Mouse (Mus musculus): Measurements from ENCODE around the gene Sesn3.

Gene Sesn3

DNA sequence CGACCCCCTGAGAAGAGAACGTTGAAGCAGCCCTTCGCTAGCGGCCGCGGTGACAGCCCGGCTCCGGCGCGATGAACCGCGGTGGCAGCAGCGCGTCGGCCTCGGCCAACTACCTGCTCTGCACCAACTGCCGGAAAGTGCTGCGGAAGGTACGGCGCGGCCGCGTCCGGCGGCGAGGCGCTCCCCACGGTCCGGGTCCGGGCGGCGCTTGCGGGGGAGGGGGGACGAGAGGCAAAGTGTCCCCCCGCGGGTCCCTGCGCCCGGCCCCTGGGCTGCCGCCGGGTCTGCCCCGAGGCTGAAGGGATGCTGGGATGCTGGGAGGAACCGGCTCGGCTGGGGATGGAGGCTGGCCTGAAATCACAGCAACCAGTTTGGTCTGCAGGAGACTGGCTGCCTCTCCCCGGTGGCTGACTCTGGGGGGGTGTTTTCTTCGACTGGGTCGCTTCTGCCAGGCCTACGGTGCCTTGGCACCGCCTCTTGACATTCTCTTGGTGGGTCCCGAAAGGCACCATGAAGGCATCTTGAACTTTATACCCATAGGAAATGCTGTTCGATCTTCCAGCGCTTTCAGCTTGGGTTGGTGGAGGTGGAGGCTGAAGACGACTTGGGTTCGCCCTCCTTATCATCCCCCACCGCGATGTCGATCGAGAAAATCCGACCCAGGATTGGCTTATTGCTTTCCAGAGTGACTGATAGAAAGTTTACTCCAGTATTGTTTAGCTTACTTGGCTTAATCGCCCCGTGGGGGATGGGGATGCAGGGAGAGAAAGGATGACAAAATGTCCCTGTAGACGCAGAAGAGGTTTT lies 1.8 kb downstream of the Sesn3 start:
- in situ Hi-C loops (cut with MboI; ENCODE audit: low pct_unique_long_range_greater_than_20kb in 1 of 2, low sequenced_read_pairs in 2 of 2, unreplicated experiment in 1 of 2): no loop called here

DNA sequence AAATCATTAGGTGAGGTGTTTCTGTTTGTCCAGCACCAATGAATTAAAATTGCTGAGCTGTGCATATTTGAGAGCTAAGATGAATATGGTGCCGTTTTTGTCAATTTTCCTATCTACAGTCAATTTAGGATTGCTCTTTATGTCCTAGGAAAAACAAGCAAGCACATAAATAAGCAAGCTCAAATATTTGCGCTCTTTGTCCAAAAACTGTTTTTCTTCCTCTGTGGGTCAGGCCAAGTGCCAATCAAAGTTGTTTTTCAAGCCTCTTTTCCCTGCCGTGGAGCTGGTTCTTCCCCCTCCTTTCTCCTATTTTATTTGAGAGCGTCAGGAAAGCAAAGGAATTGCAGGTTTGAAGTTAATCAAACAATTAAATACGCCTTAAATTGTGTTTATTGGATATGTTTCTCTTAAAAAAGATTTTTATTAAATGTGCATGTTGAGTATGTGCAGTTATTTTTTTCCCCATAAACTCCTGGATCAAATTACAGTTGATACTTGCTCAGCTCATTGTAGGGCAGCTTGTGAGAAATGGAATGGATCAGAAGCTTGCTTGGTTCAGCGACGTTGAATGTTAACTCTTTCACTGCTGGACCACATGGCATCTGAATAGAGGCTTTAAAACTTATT lies 2.6 kb downstream of the Sesn3 start:
- in situ Hi-C loops (cut with MboI; ENCODE audit: low pct_unique_long_range_greater_than_20kb in 1 of 2, low sequenced_read_pairs in 2 of 2, unreplicated experiment in 1 of 2): no loop called here

DNA sequence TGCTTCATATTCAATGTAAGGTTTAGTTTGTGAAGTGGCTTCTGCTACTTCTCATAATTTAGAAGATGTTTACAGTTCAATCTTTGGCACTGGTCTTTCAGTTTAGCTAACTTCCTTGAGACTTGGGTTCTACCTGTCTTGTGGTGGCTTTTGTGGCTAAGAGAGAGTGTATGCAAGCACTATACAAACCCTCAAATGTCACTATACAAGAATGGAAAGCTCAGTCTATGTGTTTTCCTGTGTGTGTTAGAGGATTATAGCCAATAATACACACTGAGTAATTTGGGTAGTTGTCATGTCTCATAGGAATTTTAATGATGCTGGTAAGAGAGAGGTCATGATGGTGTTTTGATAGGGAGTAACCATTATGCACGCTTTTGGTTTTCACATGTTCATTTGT lies 5.8 kb downstream of the Sesn3 start:
- in situ Hi-C loops (cut with MboI; ENCODE audit: low pct_unique_long_range_greater_than_20kb in 1 of 2, low sequenced_read_pairs in 2 of 2, unreplicated experiment in 1 of 2): no loop called here

DNA sequence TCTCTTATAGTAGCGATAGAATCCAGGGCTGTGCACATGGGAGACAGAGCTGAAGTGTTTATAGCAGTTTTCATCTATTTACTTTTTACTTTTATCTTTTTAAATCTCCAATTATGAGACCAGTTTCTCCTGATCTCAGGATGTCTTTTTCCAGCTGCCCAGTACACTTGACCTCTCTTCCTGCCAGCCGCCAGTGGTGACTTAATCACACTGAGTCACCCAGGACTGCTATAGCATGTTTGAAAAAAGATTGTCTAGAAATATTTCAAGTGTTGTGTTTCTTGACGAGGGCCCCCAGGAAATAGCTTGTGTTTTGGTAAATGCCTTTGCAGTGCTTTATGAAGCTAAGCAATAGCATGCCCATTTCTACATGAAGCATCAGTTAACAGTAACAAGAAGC lies 10.2 kb downstream of the Sesn3 start:
- in situ Hi-C loops (cut with MboI; ENCODE audit: low pct_unique_long_range_greater_than_20kb in 1 of 2, low sequenced_read_pairs in 2 of 2, unreplicated experiment in 1 of 2): no loop called here

DNA sequence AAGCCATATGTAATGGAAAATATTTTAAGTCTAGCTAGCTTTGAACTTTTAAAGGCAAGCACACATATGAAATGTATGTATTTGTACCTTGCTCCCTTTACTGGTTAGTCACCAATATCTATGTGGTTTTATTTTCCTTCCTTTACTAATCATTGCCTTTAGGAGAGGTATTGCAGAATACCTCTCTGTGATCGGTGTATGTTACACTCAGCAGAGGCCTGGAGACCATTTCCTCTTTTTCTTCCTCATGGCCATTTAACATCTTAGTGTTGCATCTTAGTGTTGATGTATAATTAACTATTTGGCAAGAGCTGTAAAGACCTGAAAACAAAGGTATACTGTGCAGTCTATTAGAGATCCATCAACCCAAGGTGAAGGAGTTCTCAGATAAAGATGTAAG lies 12.4 kb downstream of the Sesn3 start:
- in situ Hi-C loops (cut with MboI; ENCODE audit: low pct_unique_long_range_greater_than_20kb in 1 of 2, low sequenced_read_pairs in 2 of 2, unreplicated experiment in 1 of 2): no loop called here

DNA sequence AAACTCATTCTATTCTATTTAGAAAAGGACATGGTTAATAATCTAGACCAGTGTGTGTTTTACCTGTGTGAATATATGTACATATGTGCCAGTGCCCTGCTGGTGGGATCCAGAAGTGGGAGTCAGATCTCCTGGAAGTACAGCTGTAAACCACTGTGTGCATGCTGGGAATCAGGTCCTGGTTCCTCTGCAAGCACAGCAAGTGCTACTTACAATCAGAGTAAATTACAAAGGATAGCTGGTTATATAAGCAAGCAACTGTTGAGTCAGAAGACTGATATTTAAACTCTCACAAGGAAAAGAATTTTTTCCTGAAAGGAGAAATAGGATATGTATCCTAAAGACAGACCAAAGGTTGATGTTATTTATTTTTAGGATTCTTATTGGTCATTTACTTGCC lies 13.6 kb downstream of the Sesn3 start:
- in situ Hi-C loops (cut with MboI; ENCODE audit: low pct_unique_long_range_greater_than_20kb in 1 of 2, low sequenced_read_pairs in 2 of 2, unreplicated experiment in 1 of 2): no loop called here

DNA sequence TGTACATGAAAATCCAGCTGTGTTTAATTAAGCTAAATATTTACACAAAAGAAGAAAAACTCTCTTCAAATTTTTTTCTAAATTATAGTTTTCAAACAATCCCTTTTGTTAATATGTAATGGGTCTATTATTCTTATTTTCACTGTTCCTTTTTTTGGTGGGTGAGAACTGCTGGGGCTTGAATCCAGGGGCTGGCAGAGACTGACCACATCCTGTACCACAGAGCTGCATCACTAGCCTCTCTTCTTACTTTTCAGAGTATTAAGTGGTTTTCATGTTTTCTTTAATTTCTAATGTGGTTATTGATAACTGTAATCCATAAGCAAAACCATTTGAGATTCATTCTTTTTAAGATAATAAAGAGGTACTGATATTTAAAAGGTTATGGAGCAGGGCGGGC lies 19.0 kb downstream of the Sesn3 start:
- in situ Hi-C loops (cut with MboI; ENCODE audit: low pct_unique_long_range_greater_than_20kb in 1 of 2, low sequenced_read_pairs in 2 of 2, unreplicated experiment in 1 of 2): no loop called here

DNA sequence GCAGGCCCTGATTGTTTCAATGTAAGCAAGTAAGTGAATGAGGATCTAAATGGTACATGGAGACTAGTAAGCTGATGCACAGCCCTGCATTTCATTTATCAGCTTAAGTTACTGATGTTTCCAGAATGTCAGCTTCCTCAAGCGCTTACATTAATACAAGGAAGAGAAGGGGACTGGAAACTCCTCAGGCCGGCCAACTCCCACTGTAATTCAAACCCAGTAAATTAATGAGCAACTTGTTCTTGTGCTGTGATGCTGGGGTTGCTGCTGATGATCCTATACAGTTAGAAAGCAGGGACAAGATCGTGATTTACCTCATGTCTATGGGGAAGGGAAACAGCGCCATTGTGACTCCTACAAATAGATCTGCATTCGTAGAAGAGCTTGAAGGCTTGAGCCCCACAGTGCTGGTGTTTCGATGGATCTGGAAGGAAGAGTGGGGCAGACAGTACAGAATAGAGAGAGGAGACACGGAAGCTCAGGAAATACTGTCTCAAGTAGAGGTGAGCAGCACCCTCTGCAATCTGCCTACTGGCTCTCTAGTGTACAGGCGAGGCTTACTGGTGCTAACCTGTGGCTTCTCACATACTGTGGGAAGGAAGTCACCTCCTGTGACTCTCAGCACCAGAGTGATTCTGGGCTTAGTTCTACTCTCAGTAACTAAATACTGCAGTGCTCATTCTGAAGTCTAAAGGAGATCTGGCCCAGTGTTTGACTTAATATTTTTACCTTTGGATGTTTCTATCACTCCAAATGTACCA lies 21.0 kb downstream of the Sesn3 start:
- in situ Hi-C loops (cut with MboI; ENCODE audit: low pct_unique_long_range_greater_than_20kb in 1 of 2, low sequenced_read_pairs in 2 of 2, unreplicated experiment in 1 of 2): no loop called here

DNA sequence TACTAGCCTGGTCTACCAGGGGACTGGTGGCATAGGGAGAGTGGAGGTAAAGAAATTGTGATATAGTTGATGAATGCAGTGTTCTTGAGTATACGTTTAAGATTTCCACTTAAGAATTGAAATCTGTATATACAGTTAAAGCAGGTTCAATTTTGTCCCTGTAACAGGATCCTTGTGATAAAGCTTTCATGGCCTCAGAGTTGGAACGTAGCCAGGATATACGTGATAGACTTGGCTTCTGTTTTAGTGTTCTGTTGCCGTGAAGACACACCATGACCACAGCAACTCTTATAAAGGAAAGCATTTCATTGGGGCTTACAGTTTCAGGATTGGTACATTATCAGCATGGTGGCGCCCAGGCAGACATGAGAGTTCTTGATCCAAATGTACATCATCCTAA lies 22.3 kb downstream of the Sesn3 start:
- in situ Hi-C loops (cut with MboI; ENCODE audit: low pct_unique_long_range_greater_than_20kb in 1 of 2, low sequenced_read_pairs in 2 of 2, unreplicated experiment in 1 of 2): no loop called here

DNA sequence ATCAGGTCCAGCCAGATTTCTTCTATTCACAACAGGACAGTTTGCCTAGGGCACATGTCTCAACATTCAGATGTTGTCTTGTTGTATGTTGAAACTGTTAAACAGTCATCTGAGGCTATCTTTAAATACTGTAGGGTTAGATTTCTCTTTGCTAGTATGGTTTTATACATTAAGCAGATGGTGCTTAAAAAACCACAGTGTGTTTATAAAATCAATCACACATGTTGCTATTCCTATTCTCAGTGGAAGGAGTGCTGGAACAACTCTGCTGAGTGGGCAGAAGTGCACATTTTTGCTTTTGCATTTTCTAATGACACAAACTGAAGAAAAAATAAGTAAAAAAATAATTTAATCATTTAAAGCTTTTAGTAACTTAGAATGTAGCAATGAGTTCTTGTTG lies 25.0 kb downstream of the Sesn3 start:
- in situ Hi-C loops (cut with MboI; ENCODE audit: low pct_unique_long_range_greater_than_20kb in 1 of 2, low sequenced_read_pairs in 2 of 2, unreplicated experiment in 1 of 2): no loop called here

DNA sequence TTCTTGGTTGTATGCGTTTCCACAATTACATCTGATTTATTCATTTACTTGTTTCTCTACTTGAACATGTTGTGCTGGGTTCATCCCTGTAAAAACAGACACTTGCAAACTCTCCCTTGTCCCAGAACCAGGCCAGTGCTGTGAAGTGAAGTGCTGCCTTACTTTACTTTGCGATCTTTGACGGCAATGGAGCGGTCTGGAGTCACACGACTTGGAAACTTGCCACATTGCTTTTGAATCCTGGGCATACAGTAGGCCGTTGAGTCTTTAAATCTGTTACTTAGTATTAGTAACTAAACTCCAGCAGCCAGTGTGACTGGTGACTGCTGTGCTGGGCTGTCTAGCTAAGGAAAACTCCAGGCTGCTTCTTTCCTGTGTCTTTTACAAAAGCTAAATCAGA lies 25.9 kb downstream of the Sesn3 start:
- in situ Hi-C loops (cut with MboI; ENCODE audit: low pct_unique_long_range_greater_than_20kb in 1 of 2, low sequenced_read_pairs in 2 of 2, unreplicated experiment in 1 of 2): no loop called here

DNA sequence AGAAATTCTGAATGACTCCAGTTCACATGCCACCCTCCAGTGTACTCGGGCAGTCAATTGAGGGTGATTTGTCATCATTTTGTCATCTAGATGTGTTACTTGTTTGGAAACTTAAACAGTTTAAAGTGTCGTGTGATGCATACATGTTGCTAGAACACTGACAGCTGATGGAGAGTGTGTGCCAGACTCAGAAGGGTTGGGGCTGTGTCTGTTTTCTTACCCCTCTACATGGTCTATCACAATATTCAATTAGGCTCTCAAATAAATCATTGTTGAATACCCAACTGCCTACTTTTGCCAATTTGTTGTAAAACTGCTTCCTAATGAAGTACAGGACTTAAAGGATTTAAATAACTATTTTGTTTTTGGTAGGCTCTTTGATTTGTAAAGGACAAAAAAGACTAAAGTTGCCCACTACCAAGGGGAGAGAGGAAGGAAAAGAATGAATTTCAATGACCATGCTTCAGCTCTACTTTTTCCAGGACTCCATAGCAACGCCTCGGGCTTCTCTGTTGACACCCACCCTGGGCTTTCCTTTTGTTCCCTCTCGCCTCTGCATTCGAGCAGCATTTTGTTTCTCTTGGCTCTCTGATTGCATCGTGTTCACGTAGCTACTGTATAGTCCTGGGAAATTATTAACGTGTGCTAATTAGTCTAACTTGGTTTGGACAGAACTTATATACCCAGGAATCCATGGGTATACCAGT lies 29.5 kb downstream of the Sesn3 start:
- in situ Hi-C loops (cut with MboI; ENCODE audit: low pct_unique_long_range_greater_than_20kb in 1 of 2, low sequenced_read_pairs in 2 of 2, unreplicated experiment in 1 of 2): no loop called here

DNA sequence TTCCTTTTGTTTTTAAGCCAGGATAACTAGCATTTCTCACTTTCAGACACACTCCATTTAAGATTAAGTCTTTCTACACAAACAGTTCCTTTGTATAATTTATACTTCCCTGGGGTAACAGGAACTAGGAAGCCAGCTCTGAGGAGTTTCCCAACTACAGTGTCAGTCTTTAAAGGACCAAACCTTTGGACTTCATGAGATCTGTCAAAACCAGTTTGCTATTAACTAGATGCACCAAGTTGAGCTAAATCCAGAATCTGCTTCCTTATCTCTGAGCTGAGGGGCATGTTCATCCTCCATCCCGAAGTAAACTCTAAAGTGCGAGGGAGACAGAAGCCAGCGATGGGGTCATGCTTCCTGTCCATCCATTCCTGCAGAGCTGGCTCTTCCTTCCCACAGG lies 32.5 kb downstream of the Sesn3 start:
- in situ Hi-C loops (cut with MboI; ENCODE audit: low pct_unique_long_range_greater_than_20kb in 1 of 2, low sequenced_read_pairs in 2 of 2, unreplicated experiment in 1 of 2): no loop called here

DNA sequence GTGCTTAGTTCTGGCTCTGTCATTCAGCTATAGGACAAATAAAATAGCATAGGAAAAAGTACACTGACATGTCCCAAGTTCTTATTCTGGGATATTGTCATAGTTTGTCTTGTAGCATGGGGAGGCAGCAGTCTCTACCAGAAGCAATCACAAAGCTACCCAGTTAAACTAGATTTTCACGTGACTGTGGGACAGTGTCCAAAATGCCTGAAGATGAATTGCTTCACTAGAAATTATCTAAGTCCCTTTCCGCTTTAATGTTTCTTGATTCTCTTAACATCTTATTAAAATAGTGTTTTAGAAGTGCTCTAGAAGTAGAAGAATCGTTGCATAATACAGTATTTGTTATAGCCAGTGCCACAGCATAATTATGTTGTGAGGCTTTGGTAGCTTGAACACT lies 39.1 kb downstream of the Sesn3 start:
- in situ Hi-C loops (cut with MboI; ENCODE audit: low pct_unique_long_range_greater_than_20kb in 1 of 2, low sequenced_read_pairs in 2 of 2, unreplicated experiment in 1 of 2): no loop called here

DNA sequence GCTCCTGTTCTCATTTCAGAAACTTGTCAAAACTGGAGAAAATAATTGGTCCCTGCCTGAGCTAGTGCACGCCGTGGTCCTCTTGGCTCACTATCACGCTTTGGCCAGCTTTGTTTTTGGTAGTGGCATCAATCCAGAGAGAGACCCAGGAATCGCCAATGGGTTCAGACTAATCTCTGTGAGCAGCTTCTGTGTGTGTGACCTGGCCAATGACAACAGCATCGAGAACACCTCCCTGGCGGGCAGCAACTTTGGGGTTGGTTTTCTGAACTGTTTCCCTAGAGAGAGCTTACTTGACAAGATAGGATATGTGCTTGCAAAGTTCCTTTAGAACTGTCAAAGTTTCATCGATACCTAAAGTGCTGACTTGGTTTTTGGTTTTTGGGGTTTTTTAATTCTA lies 39.6 kb downstream of the Sesn3 start:
- in situ Hi-C loops (cut with MboI; ENCODE audit: low pct_unique_long_range_greater_than_20kb in 1 of 2, low sequenced_read_pairs in 2 of 2, unreplicated experiment in 1 of 2): no loop called here

DNA sequence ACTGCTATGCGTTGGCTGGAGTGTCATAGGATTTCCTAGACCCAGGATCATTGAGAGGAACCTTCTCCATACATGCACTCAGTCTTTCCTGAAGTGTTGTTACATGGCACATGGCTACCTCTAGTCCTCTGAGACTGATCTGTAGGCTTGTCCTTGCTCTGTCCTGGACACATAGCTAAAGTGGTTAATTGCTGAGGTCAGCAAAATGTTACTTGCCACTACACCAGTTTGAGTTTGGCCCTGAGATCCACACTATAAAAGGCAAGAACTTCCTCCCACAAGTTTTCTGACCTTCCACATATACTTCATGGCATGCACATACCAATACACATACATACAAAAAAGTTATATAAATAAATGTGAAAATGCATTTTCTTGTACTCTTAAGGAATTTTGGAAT lies 41.8 kb downstream of the Sesn3 start:
- in situ Hi-C loops (cut with MboI; ENCODE audit: low pct_unique_long_range_greater_than_20kb in 1 of 2, low sequenced_read_pairs in 2 of 2, unreplicated experiment in 1 of 2): no loop called here

DNA sequence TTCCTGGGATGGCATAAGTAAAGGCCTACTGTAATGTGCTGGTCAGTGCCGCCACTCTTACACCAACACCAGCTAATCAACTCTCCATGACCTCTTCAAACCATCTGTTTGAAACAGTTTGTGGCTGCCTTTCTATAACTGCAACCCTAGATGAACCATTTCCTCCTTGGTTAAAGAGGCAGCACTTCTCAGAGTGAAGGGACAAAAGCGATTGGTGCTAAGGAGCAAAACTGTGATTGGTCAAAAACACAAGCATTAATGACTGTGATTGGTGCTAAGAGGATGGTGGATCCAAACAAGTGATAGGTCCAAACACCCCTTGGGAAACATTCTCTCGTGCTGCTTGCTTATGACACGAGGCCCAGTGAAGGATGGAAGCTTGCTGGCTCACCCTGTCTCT lies 61.0 kb downstream of the Sesn3 start:
- in situ Hi-C loops (cut with MboI; ENCODE audit: low pct_unique_long_range_greater_than_20kb in 1 of 2, low sequenced_read_pairs in 2 of 2, unreplicated experiment in 1 of 2): no loop called here

DNA sequence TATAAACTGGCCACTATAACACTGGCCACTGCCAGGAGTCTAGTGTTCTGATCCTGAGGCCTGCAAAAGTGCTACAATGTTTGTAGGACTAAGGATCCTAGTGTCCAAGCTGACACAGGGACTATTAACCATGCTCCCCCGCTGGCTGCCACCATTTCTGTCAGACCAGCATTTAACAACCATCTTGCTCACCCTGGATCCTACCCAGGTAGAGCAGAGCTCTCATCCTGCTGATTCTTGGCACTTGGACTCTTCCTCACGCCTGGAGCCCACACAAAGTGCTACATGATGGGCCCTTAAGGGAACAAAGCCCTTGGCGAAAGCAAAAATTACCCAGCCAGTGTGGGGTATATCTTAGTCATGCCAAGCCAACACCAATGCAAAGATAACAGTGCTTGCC lies 62.0 kb downstream of the Sesn3 start:
- in situ Hi-C loops (cut with MboI; ENCODE audit: low pct_unique_long_range_greater_than_20kb in 1 of 2, low sequenced_read_pairs in 2 of 2, unreplicated experiment in 1 of 2): no loop called here

DNA sequence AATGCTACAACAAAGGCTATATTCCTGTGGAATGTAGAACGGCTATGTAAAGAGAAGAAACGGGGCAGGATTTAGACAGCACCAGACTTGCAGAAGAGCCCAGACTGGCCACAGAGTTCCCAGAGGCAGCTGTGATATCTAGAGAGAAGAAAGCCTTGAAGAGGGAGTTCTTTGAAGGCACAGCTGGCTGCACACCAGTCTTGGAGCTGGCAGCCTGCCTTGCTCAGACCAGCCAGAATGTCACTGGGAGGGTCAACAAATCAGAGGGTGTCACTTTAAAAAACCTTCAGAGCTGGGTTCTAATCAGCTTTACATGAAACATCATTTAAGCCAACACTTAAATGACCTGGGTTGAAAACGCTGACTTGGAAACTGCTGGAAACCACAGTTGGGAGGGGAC lies 63.8 kb downstream of the Sesn3 start:
- in situ Hi-C loops (cut with MboI; ENCODE audit: low pct_unique_long_range_greater_than_20kb in 1 of 2, low sequenced_read_pairs in 2 of 2, unreplicated experiment in 1 of 2): no loop called here

Data from mouse embryonic stem cell (cell line).